Mouse (Mus musculus) brain, adult 2 months (tissue): ENCODE data around the gene Shank2.

Source experiments
- DNase-seq: peaks from one replicate; pipeline ENCODE4 v3.0.0; 2011; ENCODE audit warnings: low read depth, low spot score

Gene Shank2

GRCm38 (mm10) chr7:144470545-144471059 is 468.9 kb downstream of the Shank2 start, which contains the start of gene Cttn:
Cttn (minus strand) TSS chr7:144471009.
- DNase-seq: peak; percentile 93

- no peak for DNase-seq
These were observed 469.4 kb downstream of the Shank2 start for GRCm38 (mm10) chr7:144471103-144471502.

GRCm38 (mm10) chr7:144473486-144473885 is 471.8 kb downstream of the Shank2 start:
- DNase-seq: no peak
